Mouse (Mus musculus) liver (tissue): Measurements from ENCODE around the gene Zfand2a.

Experiments used
- DNase-seq: peaks from one replicate; pipeline ENCODE4 v3.0.0-alpha.2; 2020; ENCODE audit warnings: mixed read lengths

The Zfand2a gene

DNA sequence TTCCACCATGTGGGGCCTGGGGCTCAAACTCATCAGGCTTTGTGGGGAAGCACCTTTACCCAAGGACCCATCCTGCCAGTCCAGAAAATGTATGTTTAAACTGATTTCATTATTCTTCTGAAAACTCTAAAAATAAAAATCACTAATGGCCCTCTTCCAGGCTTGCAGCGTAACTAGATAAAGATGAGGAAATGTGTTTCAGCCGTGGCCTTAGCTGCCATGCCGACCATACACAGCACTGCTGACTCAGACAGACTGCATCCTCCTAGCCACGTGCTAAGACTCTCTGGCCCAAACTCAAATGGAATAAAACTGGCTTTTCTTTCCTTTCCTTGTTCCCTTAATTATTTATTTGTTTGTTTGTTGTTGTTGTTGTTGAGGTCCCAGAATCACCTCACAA, 19.5 kb downstream of the Zfand2a start:
- no peak for DNase-seq

DNA sequence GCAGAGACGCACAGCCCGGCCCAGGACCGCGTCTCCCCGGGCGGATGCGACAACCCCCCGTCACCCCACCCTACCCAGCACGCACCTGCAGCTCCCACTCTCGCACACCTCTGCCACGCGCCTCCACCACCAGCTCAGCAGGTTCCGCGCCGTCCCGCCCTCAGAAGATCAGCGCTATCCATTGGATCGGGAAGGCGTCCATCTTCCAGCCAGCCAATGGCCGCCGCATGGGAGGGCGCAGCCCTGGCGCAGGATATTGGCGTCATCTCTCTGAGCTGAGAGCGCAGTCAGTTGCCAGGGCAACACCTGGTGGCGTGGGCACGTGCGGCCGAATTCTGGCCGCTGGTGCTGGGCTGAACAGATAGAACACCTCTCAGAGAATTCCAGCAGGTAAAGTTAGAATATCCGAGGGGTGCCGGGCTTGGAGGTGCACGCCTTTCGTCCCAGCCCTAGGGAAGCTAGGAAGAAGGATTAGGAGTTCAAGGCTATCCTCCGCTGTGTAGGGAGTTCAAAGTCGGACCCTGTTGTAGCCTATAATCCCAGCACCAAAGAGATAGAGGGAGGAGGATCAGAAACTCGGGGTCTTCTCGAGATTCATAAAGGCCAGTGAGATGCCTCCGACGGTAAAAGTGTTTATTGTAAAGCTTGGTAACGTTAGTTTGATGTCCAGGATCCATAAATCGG, 23.8 kb downstream of the Zfand2a start, which contains the start of gene 3110082I17Rik:
3110082I17Rik (minus strand) TSS at position 144 of the 684 bp plus-strand sequence.
- DNase-seq: peak; percentile 94

DNA sequence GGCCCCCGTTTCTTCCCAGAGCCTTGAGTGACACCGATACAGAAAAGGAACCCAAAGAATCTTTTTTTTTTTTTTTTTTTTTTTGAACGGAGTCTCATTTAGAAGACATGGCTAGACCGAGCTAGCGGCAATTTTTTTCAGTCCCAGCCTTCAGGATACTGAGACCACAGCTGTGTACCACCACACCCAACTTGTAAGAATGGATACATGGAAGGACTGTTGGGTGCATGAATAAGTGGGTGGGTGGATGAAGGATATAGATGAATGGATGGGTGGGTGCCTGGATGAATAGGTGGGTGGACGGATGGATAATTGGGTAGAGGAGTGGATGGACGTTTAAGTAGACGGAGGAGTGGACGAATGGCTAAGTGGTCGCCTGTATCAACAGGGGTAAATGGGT, 24.4 kb downstream of the Zfand2a start:
- no peak for DNase-seq

GRCm38 (mm10) chr5:139457241-139457640, 27.1 kb downstream of the Zfand2a start:
- DNase-seq: no peak

DNA sequence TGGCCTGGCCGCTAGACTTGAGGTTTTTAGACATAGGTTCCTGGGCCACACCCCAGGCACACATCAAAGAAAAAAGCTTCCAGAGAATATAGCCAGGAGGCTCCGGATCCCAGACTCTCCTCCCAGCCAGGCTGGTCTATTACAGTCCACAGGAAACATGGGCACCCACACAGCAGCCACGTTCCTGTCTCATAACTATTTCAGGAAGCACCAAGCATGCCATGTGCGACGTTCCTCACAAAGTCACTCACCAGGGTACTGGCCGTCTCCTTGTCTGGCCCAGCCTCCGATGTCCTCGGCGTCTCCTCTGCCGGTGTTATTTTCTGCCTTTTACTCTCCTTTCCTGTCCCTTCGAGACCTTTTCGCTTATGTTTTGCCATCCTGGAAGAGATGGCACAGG, 29.2 kb downstream of the Zfand2a start:
- no peak for DNase-seq

- no peak for DNase-seq
Measured at GRCm38 (mm10) chr5:139453031-139453430, 31.3 kb downstream of the Zfand2a start.

GRCm38 (mm10) chr5:139449926-139450325, 34.4 kb downstream of the Zfand2a start:
- DNase-seq: no peak

DNA sequence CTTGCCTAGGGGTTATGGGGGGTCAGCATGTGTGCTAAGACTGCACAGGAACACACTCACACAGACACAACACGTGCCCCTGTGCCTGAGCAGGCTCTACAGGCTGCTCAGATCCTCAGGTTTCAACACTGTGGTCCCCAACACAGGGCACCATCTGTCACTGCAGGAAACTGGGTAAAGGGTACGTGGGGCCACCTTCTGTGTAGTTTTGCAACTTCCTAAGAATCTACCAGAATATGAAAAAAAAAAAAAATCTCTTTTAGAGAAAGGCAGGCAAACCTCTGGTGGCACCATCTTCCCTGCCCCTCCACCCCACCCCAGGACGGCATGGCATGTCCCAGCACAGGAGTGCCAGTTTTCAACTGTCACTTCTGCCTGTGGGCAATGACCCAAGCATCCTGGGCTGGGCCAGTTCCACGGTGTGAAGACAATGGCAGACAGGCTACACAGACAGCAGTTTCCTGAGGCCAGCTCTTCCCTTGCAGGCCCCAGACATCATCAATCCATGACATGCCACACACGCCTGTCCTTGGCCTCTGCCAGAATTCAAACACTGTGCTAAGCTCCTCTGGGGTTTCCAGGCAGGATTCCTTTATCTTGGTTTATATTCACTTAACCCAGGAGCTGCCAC, 35.1 kb downstream of the Zfand2a start:
- no peak for DNase-seq

DNA sequence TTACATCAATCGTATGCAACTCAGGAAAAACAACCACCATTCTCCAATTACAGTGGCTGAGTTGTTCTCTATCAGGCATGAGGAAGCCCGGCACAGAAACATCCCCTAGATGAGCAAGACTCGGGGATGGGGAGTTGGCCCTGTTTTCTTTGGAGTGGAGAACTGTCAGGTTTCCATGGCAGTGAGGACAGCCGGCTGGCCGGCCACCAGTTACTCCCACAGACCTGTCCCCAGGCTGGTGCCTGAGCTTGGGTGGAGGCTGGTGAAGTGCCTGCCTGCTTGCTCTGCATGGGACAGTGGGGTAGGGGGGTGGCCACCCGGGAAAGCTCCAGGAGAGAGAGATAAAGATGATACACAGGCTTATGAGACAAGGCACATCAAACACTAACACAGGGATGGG, 36.3 kb downstream of the Zfand2a start:
- no peak for DNase-seq

DNA sequence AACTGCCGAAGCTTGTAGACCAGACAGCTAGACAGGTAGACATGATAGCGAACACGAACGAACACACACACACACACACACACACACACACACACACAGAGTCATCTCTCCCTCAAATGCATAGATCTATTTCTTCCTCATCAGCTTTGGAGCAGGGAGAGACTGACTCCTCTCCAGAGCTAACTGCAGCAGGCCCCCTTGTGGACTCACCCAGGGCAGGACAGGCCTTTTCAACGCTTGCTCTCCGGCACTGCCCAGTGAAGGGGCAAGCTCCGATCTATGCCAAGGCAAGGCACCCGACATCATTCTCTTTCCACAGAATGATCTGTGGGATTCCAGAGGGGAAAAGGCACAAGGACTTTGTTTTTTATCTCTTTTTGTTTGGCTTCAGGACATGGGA, 39.1 kb downstream of the Zfand2a start:
- DNase-seq: no peak

DNA sequence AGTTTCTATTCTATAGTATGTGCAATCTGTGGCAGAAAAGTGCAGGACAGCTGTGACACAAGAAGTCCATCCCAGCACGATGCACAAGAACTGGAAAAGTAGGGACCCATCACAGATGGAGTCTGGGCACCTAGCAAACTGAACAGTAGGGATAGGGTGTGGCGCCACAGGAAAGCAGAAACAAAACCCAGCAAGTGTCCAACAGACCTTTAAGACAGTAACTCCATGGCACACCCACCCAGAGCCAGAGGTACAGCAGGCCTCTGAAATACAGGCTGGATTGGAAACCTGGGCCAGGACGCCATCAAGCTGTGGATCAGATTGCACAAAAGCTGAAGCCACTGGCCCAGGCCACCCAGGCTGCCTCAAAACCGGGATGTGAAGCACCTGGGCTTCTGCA, 41.4 kb downstream of the Zfand2a start:
- DNase-seq: no peak

GRCm38 (mm10) chr5:139442428-139442827, 41.9 kb downstream of the Zfand2a start:
- no peak for DNase-seq

GRCm38 (mm10) chr5:139441726-139442018, 42.7 kb downstream of the Zfand2a start:
- DNase-seq: no peak

- no peak for DNase-seq
Measured at GRCm38 (mm10) chr5:139440926-139441725, 43.2 kb downstream of the Zfand2a start.

DNA sequence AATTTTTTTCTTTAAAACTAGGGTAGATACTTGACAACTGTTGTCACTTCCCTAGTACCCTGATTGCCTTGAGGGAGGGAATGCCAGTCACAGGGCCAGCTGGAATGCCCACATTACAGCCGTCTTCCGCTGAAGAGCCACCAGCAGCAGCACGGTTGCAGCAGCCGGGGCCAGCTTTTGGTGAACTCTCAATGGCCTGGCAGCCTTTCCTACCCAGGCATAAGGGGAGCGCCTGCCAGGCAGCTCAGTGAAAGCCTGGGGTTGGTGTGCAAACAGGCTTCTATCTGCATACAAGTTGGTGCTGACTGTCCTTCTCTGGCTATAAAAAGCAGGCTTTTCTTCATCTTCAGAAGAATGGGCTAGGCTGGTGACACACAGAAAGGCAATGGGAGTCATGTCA, 43.9 kb downstream of the Zfand2a start:
- no peak for DNase-seq

- no peak for DNase-seq
Measured at GRCm38 (mm10) chr5:139438440-139438839, 45.9 kb downstream of the Zfand2a start.

- DNase-seq: no peak
Measured at GRCm38 (mm10) chr5:139437769-139438168, 46.6 kb downstream of the Zfand2a start.

GRCm38 (mm10) chr5:139434940-139435339, 49.4 kb downstream of the Zfand2a start:
- no peak for DNase-seq

- no peak for DNase-seq
Measured at GRCm38 (mm10) chr5:139433842-139434568, 50.3 kb downstream of the Zfand2a start.

DNA sequence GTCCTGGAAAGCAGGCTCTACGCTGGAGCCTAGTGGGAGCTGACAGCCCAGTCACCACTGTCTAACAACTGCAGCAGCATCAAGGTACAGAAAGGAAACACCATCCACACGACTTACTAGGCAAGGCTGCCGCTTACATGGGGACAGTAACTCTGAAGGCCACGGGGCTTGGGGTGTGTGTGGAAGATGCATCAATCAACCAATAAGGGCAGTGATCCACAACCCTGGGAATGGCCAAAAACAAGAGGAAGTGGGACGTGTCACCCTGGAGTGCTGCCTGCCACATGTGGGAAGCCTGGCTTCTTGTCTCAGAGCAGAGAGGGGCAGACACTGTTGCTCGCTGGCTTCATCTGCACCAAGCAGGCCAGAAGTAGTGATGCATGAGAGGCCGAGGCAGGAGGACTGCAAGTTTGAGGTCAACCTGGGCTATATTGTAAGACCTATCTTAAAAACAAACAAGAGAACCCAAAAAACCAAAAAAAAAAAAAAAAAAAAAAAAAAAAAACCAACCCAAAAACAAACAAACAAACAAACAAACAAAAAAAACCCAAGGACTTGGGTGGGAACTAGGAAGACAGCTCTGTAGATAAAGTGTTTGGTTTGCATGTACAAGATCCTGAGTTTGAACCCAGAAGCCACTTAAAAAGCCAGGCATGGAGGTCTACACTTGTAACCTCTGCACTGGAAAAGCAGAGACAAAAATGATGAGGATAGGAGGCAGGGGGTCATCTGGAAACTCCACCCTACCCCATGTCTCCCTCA, 51.4 kb downstream of the Zfand2a start:
- DNase-seq: no peak

DNA sequence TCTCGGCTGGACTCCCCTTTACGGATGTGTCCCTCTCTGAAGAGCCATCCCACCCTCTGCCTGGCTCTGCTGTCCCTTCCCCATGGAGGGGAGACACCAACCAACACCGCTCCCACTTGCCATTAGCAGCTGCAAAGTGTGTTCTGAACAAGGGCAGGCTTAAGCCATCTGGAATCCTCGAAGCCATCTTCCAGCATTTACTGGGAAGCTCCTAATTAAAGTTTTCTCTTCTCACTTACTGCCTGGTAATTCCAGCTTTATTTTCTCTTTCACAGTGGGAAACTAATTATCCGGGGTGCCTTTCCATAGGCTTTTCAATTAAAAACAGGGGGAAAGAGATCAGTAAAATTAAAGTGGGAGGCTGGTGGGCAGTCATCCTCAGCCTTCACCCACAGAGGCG, 52.0 kb downstream of the Zfand2a start:
- no peak for DNase-seq

DNA sequence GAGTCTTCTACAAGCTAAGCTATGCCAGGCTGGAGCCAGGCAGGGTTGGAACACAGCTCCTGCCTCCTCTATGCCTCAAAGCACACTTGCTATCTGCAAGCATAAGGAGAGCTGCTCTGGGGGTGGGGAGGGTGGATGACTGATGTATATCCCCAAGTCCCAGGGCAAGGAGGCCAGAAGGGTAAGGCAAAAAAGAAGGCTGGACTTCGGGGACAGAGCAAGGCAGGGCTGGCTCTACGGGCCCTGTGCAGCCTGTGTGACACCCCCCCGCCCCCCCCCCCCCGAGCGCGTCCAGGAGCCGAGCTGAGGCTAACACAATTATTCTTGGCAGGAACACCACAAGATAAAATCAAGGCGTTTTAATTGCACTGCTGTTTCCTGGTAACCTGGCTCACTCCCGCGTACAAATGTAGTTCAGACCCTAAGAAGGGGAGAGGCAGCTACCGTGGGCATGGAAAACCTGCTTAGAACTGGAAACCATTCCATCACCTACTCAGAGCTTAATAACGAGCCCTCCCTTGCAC, 54.5 kb downstream of the Zfand2a start:
- DNase-seq: no peak
